Mouse (Mus musculus) heart, adult 11 months (tissue): ENCODE measurements around the gene Fkbp10.

ENCODE experiments used
- DNase-seq: peaks from one replicate; pipeline ENCODE4 v3.0.0; 2022

The Fkbp10 gene

GRCm38 (mm10) chr11:100472935-100473295 lies 57.4 kb downstream of the Fkbp10 start:
- no peak for DNase-seq
